Comparison of ENCODE assay signal across 8 mouse cellular contexts in the genomic region with DNA sequence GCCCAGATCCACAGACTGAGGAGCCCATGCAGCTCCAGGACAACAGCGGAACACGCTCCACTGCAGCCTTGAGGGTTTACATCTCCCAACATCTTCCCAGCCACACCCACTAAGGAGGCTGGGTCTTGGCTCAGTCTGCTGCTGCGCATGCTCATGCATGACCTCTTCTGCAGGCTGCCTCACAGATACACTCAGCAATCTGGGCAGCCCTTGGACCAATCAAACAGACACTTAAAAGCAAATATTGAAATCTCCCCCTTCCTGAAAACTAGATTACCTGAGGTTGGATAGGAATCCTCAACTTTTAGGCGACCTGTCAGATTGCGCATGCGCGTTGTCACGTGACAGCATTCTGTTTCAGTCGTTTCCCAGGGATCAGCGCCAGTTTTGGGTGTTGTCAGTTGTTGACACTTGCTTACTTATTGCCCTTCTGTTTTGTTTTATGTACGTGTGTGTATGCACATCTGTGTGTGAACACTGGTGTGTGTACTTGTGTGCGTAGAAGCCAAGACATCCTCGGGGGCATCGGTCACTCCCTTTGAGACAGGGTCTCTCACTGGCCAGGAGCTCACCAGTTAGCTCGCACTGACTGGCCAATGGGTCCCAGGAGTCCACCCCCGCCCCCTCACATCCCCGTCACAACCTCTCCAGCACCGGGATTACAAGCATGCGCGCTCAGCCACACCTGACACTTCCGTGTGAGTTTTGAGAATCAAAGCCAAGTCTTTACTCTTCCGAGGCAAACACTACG. TPM values are rescaled to one million over a fixed set of nuclear protein-coding genes. Genes with fewer than 3 reads are reported as not detected.
A peak's percentile ranks its signal among the peaks of the same experiment; 100 is the strongest.
DNase-seq lines count a peak whose midpoint lies in the region; ATAC-seq and TF ChIP-seq lines count a peak whose summit lies in the region.

No protein-coding gene starts in this region.

- DNase-seq in R1 (ENCODE audit: low read depth, low spot score) = peak; percentile 89
- peak; percentile 74 to 79 for DNase-seq in cerebellum, postnatal 10 days
- DNase-seq in frontal cortex, postnatal 14 days (ENCODE audit: low spot score in 2 of 2) = peak; percentile 46 to 50
- DNase-seq in hindbrain, embryonic 11.5 days (ENCODE audit: low spot score) = peak; percentile 45
- DNase-seq in layer of hippocampus, adult 9-10 months (ENCODE audit: low spot score) = peak; percentile 61
- DNase-seq in lung, adult 2 months = peak; percentile 68
- DNase-seq in thymus, postnatal 14 days = peak; percentile 49

- no peaks in the 10 kb centered on the region for H3K4me1 ChIP-seq in hindbrain, embryonic 11.5 days (replicated peaks; ENCODE audit: control insufficient read depth, insufficient read depth, low read length)
- H3K4me1 ChIP-seq in lung, adult 2 months (ENCODE audit: control insufficient read depth, insufficient read depth, low read length) = no peaks in the 10 kb centered on the region
- peaks cover 5% of the 10 kb centered on the region; the same call in 1 of the 2 replicates for H3K4me1 ChIP-seq in neural tube, embryonic 13.5 days (replicated peaks)

- 69% methylated on average over 23 of the region's 23 CpGs for WGBS in hindbrain, embryonic 11.5 days
- 42% methylated on average over 23 of the region's 23 CpGs for WGBS in lung, adult 2 months
- WGBS in neural tube, embryonic 13.5 days = 64% methylated on average over 23 of the region's 23 CpGs

- no peaks in the 10 kb centered on the region for H3K9me3 ChIP-seq in hindbrain, embryonic 11.5 days (ENCODE audit: control insufficient read depth, low read length)
- H3K9me3 ChIP-seq in neural tube, embryonic 13.5 days = no peaks in the 10 kb centered on the region

- H3K9ac ChIP-seq in hindbrain, embryonic 11.5 days (ENCODE audit: low read depth, low read length) = 0 out of 2 replicates have a peak overlapping the region, but pooled peaks have one; percentile 11
- peak overlapping the region; percentile 54 for H3K9ac ChIP-seq in neural tube, embryonic 13.5 days

- ATAC-seq in hindbrain, embryonic 11.5 days (ENCODE audit: low FRiP score) = 0 out of 2 replicates have a peak, but pooled peaks have one; percentile 45
- ATAC-seq in neural tube, embryonic 13.5 days (ENCODE audit: low read depth) = peak; percentile 74

- H3K4me2 ChIP-seq in hindbrain, embryonic 11.5 days (replicated peaks; ENCODE audit: low read depth, low read length) = peak overlapping the region; percentile 20
- peak overlapping the region; percentile 49 for H3K4me2 ChIP-seq in neural tube, embryonic 13.5 days

- no peak for TF ChIP-seq CTCF in lung, adult 2 months (IDR thresholded peaks at IDR 0.05; ENCODE audit: insufficient read depth, low read length)

- no peak overlapping the region for H3K4me3 ChIP-seq in hindbrain, embryonic 11.5 days (ENCODE audit: low read depth, low read length)
- H3K4me3 ChIP-seq in lung, adult 2 months (replicated peaks; ENCODE audit: extremely low read depth, low read depth, low read length) = peak overlapping the region; percentile 55
- H3K4me3 ChIP-seq in neural tube, embryonic 13.5 days = peak overlapping the region; percentile 23

- H3K27me3 ChIP-seq in hindbrain, embryonic 11.5 days (ENCODE audit: control insufficient read depth, insufficient read depth, low read length) = no peaks in the 10 kb centered on the region
- no peaks in the 10 kb centered on the region for H3K27me3 ChIP-seq in neural tube, embryonic 13.5 days

- TF ChIP-seq POLR2A in lung, adult 2 months (IDR thresholded peaks at IDR 0.05; ENCODE audit: borderline replicate concordance, extremely low read depth, low read depth, low read length) = peak; percentile 26; the same call in 1 of the 2 replicates

- no peak overlapping the region for H3K27ac ChIP-seq in hindbrain, embryonic 11.5 days (ENCODE audit: low read depth, low read length)
- H3K27ac ChIP-seq in neural tube, embryonic 13.5 days (replicated peaks) = peak overlapping the region; percentile 13; the same call in 1 of the 2 replicates

- no peaks in the 10 kb centered on the region for H3K36me3 ChIP-seq in hindbrain, embryonic 11.5 days (ENCODE audit: control insufficient read depth, insufficient read depth, low read length)
- peaks cover 39% of the 10 kb centered on the region; the same call in 1 of the 2 replicates for H3K36me3 ChIP-seq in neural tube, embryonic 13.5 days

RNA-seq across cellular contexts. Expression of gene Gaa, which starts 8.9 kb away (rescaled TPM):
- 12.6 and 15.3 TPM in 2 replicates for polyA plus RNA-seq in hindbrain, embryonic 11.5 days (2014; fragmentation: Nextera tagmentation; extraction: Ambion mirVana)
- polyA plus RNA-seq in lung, adult 2 months (2012; rRNA removed) = 188 and 192 TPM in 2 replicates
- polyA plus RNA-seq in neural tube, embryonic 13.5 days (2015; fragmentation: Nextera tagmentation; extraction: Ambion mirVana) = 58.0 and 62.5 TPM in 2 replicates

RNA-seq across cellular contexts. Expression of gene Ccdc40, which starts 30.4 kb away (rescaled TPM):
- polyA plus RNA-seq in hindbrain, embryonic 11.5 days (2014; fragmentation: Nextera tagmentation; extraction: Ambion mirVana) = 16.5 and 19.3 TPM in 2 replicates
- polyA plus RNA-seq in lung, adult 2 months (2012; rRNA removed) = 9.7 and 12.0 TPM in 2 replicates
- polyA plus RNA-seq in neural tube, embryonic 13.5 days (2015; fragmentation: Nextera tagmentation; extraction: Ambion mirVana) = 15.7 and 15.8 TPM in 2 replicates

RNA-seq across cellular contexts. Expression of gene Tbc1d16, which starts 30.4 kb away (rescaled TPM):
- 16.9 and 20.7 TPM in 2 replicates for polyA plus RNA-seq in hindbrain, embryonic 11.5 days (2014; fragmentation: Nextera tagmentation; extraction: Ambion mirVana)
- 15.8 and 17.6 TPM in 2 replicates for polyA plus RNA-seq in lung, adult 2 months (2012; rRNA removed)
- 49.0 and 50.8 TPM in 2 replicates for polyA plus RNA-seq in neural tube, embryonic 13.5 days (2015; fragmentation: Nextera tagmentation; extraction: Ambion mirVana)

RNA-seq across cellular contexts. Expression of gene Eif4a3, which starts 41.1 kb away (rescaled TPM):
- 378 and 385 TPM in 2 replicates for polyA plus RNA-seq in hindbrain, embryonic 11.5 days (2014; fragmentation: Nextera tagmentation; extraction: Ambion mirVana)
- polyA plus RNA-seq in lung, adult 2 months (2012; rRNA removed) = 79.7 and 87.9 TPM in 2 replicates
- polyA plus RNA-seq in neural tube, embryonic 13.5 days (2015; fragmentation: Nextera tagmentation; extraction: Ambion mirVana) = 260 and 263 TPM in 2 replicates

RNA-seq across cellular contexts. Expression of gene Card14, which starts 48.8 kb away (rescaled TPM):
- polyA plus RNA-seq in hindbrain, embryonic 11.5 days (2014; fragmentation: Nextera tagmentation; extraction: Ambion mirVana) = not detected in 2 replicates
- 0.07 and 0.84 TPM in 2 replicates for polyA plus RNA-seq in lung, adult 2 months (2012; rRNA removed)
- 0.17 and 0.23 TPM in 2 replicates for polyA plus RNA-seq in neural tube, embryonic 13.5 days (2015; fragmentation: Nextera tagmentation; extraction: Ambion mirVana)
